Mouse (Mus musculus): ENCODE data around the gene Rnase1. TPM values are rescaled to one million over a fixed set of nuclear protein-coding genes. Genes with fewer than 3 reads are reported as not detected.
"Not testable (repeated sequence)": the region's sequence is repeated elsewhere in the genome, so short reads cannot be mapped to it uniquely, and the experiment has no call there.

Gene Rnase1
- polyA plus RNA-seq (2016; fragmentation: Nextera tagmentation; extraction: Ambion mirVana), result not detected in 2 replicates

- Histone ChIP-seq H3K4me2 (no peak within 1 kb of the TSS), H3K27me3 (no peaks in the 10 kb centered on the region), H3K9me3 (no peaks in the 10 kb centered on the region), H3K27ac (no peak within 1 kb of the TSS), H3K9ac (replicated peaks) (no peak within 1 kb of the TSS), H3K4me3 (replicated peaks) (no peak within 1 kb of the TSS), H3K36me3 (no peaks in the 10 kb centered on the region), H3K4me1 (replicated peaks) (no peaks in the 10 kb centered on the region)
- ATAC-seq (ENCODE audit: insufficient number of reproducible peaks, insufficient read depth, low FRiP score, low TSS enrichment, low read depth), result no peak
- 74% methylated on average over 2 of the region's 2 CpGs for WGBS
These were observed at the start of gene Rnase1 for GRCm38 (mm10) chr14:51146685-51147084. Gene Rnase1, minus strand, starts transcription at chr14:51146785.

- Histone ChIP-seq H3K27me3 (no peaks in the 10 kb centered on the region), H3K4me3 (replicated peaks) (no peak overlapping the region), H3K4me2 (no peak overlapping the region), H3K9me3 (no peaks in the 10 kb centered on the region), H3K27ac (no peak overlapping the region), H3K36me3 (no peaks in the 10 kb centered on the region), H3K9ac (replicated peaks) (no peak overlapping the region), H3K4me1 (replicated peaks) (no peaks in the 10 kb centered on the region)
- no peak for ATAC-seq (ENCODE audit: insufficient number of reproducible peaks, insufficient read depth, low FRiP score, low TSS enrichment, low read depth)
- WGBS, result 93% methylated on average over 4 of the region's 4 CpGs
These were observed 49.1 kb upstream of the Rnase1 start for GRCm38 (mm10) chr14:51195681-51196080.

- not testable (repeated sequence) for ATAC-seq (ENCODE audit: insufficient number of reproducible peaks, insufficient read depth, low FRiP score, low TSS enrichment, low read depth); H3K4me3 ChIP-seq (replicated peaks); H3K9me3 ChIP-seq; H3K36me3 ChIP-seq; H3K27ac ChIP-seq; H3K4me1 ChIP-seq (replicated peaks); H3K9ac ChIP-seq (replicated peaks); H3K27me3 ChIP-seq; H3K4me2 ChIP-seq
- 81% methylated on average over 2 of the region's 2 CpGs for WGBS
These were observed 34.5 kb upstream of the Rnase1 start for GRCm38 (mm10) chr14:51181051-51181450.

DNA sequence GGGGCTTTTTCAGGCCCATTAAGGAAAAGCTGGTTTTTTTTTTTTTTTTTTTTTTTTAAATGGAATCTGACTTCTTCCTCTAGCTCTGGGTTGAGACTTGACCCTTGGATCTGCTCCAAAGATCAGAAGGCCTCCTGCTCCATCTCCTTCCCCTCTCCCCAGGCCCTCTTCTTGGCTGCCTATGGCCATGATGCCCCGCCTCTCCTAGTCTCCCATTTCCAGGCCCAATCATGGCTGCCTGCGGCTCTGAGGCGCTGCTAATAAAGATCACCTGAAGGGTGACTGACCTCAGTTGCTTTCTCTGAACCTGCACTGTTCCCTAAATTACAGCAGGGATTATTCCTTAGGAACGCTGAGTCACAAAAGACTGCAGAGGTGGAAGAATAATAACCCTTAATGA, 27.3 kb upstream of the Rnase1 start:
- no peak overlapping the region for H3K4me2 ChIP-seq
- no peaks in the 10 kb centered on the region for H3K36me3 ChIP-seq
- WGBS, result 53% methylated on average over 4 of the region's 4 CpGs
- H3K27ac ChIP-seq, result no peak overlapping the region
- no peaks in the 10 kb centered on the region for H3K4me1 ChIP-seq (replicated peaks)
- H3K9ac ChIP-seq (replicated peaks), result no peak overlapping the region
- H3K27me3 ChIP-seq, result no peaks in the 10 kb centered on the region
- H3K9me3 ChIP-seq, result no peaks in the 10 kb centered on the region
- no peak overlapping the region for H3K4me3 ChIP-seq (replicated peaks)
- no peak for ATAC-seq (ENCODE audit: insufficient number of reproducible peaks, insufficient read depth, low FRiP score, low TSS enrichment, low read depth)

GRCm38 (mm10) chr14:51172947-51173346, 26.4 kb upstream of the Rnase1 start:
- H3K9ac ChIP-seq (replicated peaks); ATAC-seq (ENCODE audit: insufficient number of reproducible peaks, insufficient read depth, low FRiP score, low TSS enrichment, low read depth); H3K4me3 ChIP-seq (replicated peaks); H3K27me3 ChIP-seq; H3K36me3 ChIP-seq; H3K4me1 ChIP-seq (replicated peaks); H3K27ac ChIP-seq; H3K4me2 ChIP-seq; H3K9me3 ChIP-seq: not testable (repeated sequence)
- WGBS, result 63% methylated on average over 4 of the region's 4 CpGs

DNA sequence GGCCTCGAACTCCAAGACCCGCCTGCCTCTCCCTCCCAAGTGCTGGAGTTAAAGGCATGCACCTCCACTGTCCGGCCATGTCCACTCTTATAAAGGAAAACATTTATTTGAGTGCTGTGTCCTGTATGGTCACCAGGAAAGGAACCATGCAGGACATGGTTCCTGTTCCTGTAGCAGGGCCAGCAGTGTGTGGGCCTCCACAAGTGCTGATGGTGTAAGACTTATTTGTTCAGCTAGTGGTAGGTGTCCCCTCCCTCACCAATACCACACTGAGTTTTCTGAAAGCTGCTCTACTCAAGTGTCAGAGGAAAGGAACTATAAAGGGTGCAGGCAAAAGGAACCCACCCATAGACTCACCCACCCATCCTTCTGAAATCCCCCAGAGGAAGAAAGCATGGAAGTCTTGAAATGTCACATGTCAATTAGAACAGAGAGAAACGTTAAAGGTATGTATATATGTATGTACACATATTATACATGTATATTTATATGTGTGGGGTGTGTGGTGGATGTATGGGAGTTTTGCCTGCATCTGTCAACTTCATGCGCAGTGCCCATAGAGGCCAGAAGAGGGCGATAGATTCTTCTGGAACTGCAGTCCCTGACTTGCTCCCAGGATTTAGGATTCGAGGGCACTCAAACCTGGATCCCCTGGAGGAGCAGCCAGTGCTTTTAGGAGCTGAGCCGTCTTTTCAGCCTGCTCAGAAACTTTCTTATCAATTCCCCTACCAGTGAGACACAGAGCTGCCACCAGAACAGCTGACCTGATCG, 25.7 kb upstream of the Rnase1 start:
- not testable (repeated sequence) for H3K4me2 ChIP-seq; H3K36me3 ChIP-seq; H3K27me3 ChIP-seq; ATAC-seq (ENCODE audit: insufficient number of reproducible peaks, insufficient read depth, low FRiP score, low TSS enrichment, low read depth); H3K4me1 ChIP-seq (replicated peaks); H3K27ac ChIP-seq; H3K9ac ChIP-seq (replicated peaks); H3K4me3 ChIP-seq (replicated peaks); H3K9me3 ChIP-seq
- WGBS, result 38% methylated on average over 9 of the region's 9 CpGs

GRCm38 (mm10) chr14:51166068-51166467, 19.5 kb upstream of the Rnase1 start:
- H3K9ac ChIP-seq (replicated peaks), result no peak overlapping the region
- no peak overlapping the region for H3K4me3 ChIP-seq (replicated peaks)
- no peaks in the 10 kb centered on the region for H3K4me1 ChIP-seq (replicated peaks)
- H3K9me3 ChIP-seq, result no peaks in the 10 kb centered on the region
- no peak overlapping the region for H3K4me2 ChIP-seq
- no peak overlapping the region for H3K27ac ChIP-seq
- H3K36me3 ChIP-seq, result no peaks in the 10 kb centered on the region
- H3K27me3 ChIP-seq, result no peaks in the 10 kb centered on the region
- ATAC-seq (ENCODE audit: insufficient number of reproducible peaks, insufficient read depth, low FRiP score, low TSS enrichment, low read depth), result no peak

- no peak overlapping the region for H3K27ac ChIP-seq
- no peak for ATAC-seq (ENCODE audit: insufficient number of reproducible peaks, insufficient read depth, low FRiP score, low TSS enrichment, low read depth)
- H3K27me3 ChIP-seq, result no peaks in the 10 kb centered on the region
- H3K4me1 ChIP-seq (replicated peaks), result no peaks in the 10 kb centered on the region
- no peaks in the 10 kb centered on the region for H3K36me3 ChIP-seq
- no peak overlapping the region for H3K4me2 ChIP-seq
- no peak overlapping the region for H3K4me3 ChIP-seq (replicated peaks)
- 88% methylated on average over 1 of the region's 1 CpGs for WGBS
- no peak overlapping the region for H3K9ac ChIP-seq (replicated peaks)
- no peaks in the 10 kb centered on the region for H3K9me3 ChIP-seq
These were observed 18.9 kb upstream of the Rnase1 start for GRCm38 (mm10) chr14:51165435-51165834.

DNA sequence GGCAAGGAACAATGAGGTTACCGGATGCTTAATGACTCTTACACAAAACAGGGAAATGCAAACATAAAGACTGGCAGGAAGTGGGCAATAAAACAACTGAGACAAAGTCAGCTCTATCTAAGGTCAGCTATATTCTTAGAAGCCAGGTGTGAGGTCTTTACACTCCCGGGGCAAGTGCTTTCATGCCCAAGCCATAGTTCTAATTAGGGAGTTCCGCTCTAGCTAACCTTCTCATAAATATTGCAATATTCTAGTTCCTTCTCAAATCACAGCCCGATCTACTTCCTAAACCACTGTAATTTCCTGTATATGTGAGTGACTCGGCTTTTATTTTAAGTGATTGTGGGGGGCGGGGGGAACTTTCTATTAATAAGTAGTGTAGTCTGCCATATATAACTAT, 16.7 kb upstream of the Rnase1 start:
- not testable (repeated sequence) for H3K9me3 ChIP-seq; H3K4me2 ChIP-seq; H3K4me1 ChIP-seq (replicated peaks); H3K27ac ChIP-seq; H3K9ac ChIP-seq (replicated peaks); H3K27me3 ChIP-seq; H3K36me3 ChIP-seq; H3K4me3 ChIP-seq (replicated peaks); ATAC-seq (ENCODE audit: insufficient number of reproducible peaks, insufficient read depth, low FRiP score, low TSS enrichment, low read depth)
- 72% methylated on average over 6 of the region's 6 CpGs for WGBS

- not testable (repeated sequence) for H3K9me3 ChIP-seq; H3K4me2 ChIP-seq; H3K27ac ChIP-seq; H3K4me3 ChIP-seq (replicated peaks); H3K9ac ChIP-seq (replicated peaks); H3K36me3 ChIP-seq; H3K4me1 ChIP-seq (replicated peaks); ATAC-seq (ENCODE audit: insufficient number of reproducible peaks, insufficient read depth, low FRiP score, low TSS enrichment, low read depth); H3K27me3 ChIP-seq
- WGBS, result 92% methylated on average over 3 of the region's 3 CpGs
These were observed 15.4 kb upstream of the Rnase1 start, which contains the start of gene Rnase2b for GRCm38 (mm10) chr14:51161976-51162375. Gene Rnase2b, plus strand, starts transcription at chr14:51162260.

DNA sequence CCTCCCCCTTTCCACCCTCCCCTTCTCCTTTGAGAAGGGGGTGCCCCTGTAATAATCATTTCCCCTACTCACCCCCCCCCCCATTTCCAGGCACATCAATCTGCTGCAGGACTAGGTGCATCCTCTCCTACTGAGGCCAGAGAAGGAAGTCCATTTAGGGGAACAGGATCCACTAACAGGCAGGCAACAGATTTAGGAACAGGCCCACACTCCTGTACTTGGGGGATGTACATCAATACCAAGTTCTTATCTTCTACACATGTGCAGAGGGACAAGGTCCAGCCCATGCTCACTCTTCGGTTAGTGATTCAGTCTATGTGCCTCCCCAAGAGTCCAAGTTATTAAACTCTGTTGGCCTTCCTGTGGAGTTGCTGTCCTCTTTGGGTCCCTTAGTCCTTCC, 10.5 kb upstream of the Rnase1 start:
- H3K4me1 ChIP-seq (replicated peaks), result no peaks in the 10 kb centered on the region
- no peak overlapping the region for H3K4me2 ChIP-seq
- H3K36me3 ChIP-seq, result no peaks in the 10 kb centered on the region
- no peaks in the 10 kb centered on the region for H3K27me3 ChIP-seq
- WGBS, result 94% methylated on average over 1 of the region's 1 CpGs
- H3K9ac ChIP-seq (replicated peaks), result no peak overlapping the region
- H3K9me3 ChIP-seq, result no peaks in the 10 kb centered on the region
- ATAC-seq (ENCODE audit: insufficient number of reproducible peaks, insufficient read depth, low FRiP score, low TSS enrichment, low read depth), result no peak
- H3K27ac ChIP-seq, result no peak overlapping the region
- no peak overlapping the region for H3K4me3 ChIP-seq (replicated peaks)

- Histone ChIP-seq H3K27me3 (no peaks in the 10 kb centered on the region), H3K9me3 (no peaks in the 10 kb centered on the region), H3K4me1 (replicated peaks) (no peaks in the 10 kb centered on the region), H3K27ac (no peak overlapping the region), H3K9ac (replicated peaks) (no peak overlapping the region), H3K36me3 (no peaks in the 10 kb centered on the region), H3K4me2 (no peak overlapping the region), H3K4me3 (replicated peaks) (no peak overlapping the region)
- ATAC-seq (ENCODE audit: insufficient number of reproducible peaks, insufficient read depth, low FRiP score, low TSS enrichment, low read depth), result no peak
- 51% methylated on average over 4 of the region's 4 CpGs for WGBS
These were observed 10.1 kb upstream of the Rnase1 start for GRCm38 (mm10) chr14:51156736-51157068.
